Mouse (Mus musculus) heart, postnatal 36 days (tissue): ENCODE measurements at regions not wholly inside any gene's neighbourhood (a gene's known extent, or its start where the extent isn't known, plus 50 kb on each side); places are given as distances from the start of the nearest gene placed in this dataset.

Experiments used
- DNase-seq, 2 experiments: peaks; one replicate each; pipeline ENCODE4 v3.0.0; 2021 to 2022
- intact Hi-C: fragments of 180-260 bp; cut with DNase I; formaldehyde crosslinking; loops from one replicate; pipeline ENCODE4 v1.15.1; 2025

DNA sequence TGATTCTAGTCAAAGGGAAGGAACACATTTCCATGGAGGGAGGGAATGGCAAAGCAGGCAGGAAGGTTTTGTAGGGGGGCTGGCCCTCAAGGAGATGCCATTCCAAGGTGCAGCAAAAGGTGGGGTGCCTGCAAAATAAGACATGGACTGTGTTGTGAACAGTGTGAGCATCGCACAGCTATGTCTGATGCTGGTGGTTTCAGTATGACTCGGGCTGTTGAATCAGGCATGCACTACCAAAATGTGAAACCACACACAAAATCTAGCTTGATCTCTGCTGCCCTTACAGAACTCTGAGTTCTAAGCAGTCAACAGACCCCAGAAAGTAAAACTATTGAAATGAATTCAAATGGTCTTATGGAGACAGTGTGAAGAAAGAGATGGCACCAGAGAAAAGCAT, 339.7 kb downstream of the Zfp619 start:
- intact Hi-C loops = no loop called here
- no peak for DNase-seq

GRCm38 (mm10) chr7:39862835-39863234, 345.3 kb downstream of the Zfp619 start:
- no peak for DNase-seq
- intact Hi-C loops = no loop called here

DNA sequence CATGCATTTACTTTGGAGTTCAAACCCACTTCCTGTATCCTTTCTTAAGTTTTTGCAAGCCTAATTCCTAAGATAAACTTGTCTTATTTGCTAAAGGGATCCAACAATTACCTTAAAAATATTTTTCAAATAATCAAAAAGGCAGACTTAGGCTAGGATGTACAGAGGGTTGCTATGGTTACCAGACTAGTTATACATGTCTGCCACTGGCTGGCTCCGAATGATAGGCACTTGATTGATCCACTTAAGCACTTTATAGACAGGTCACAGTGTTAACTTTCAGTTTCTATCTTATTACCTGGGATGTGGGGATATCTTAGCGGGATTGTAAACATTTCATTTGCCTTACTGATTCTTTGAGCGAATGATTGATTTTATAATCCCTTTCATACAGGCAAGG, 346.6 kb downstream of the Zfp619 start:
- intact Hi-C loops = no loop called here

GRCm38 (mm10) chr7:39864781-39865180, 347.2 kb downstream of the Zfp619 start:
- intact Hi-C loops = no loop called here
- no peak for DNase-seq

More for the DNA sequence above, 346.6 kb downstream of the Zfp619 start:
- no peak for DNase-seq

- DNase-seq = peak in 1 of 2 experiments; percentile 3
- intact Hi-C loops = no loop called here
Measured at GRCm38 (mm10) chr7:39866674-39867428, 349.3 kb downstream of the Zfp619 start.

- intact Hi-C loops = no loop called here
- DNase-seq = no peak
Measured at GRCm38 (mm10) chr7:39867451-39867850, 349.9 kb downstream of the Zfp619 start.

GRCm38 (mm10) chr7:39882113-39882512, 364.5 kb downstream of the Zfp619 start:
- DNase-seq = no peak
- intact Hi-C loops = no loop called here

DNA sequence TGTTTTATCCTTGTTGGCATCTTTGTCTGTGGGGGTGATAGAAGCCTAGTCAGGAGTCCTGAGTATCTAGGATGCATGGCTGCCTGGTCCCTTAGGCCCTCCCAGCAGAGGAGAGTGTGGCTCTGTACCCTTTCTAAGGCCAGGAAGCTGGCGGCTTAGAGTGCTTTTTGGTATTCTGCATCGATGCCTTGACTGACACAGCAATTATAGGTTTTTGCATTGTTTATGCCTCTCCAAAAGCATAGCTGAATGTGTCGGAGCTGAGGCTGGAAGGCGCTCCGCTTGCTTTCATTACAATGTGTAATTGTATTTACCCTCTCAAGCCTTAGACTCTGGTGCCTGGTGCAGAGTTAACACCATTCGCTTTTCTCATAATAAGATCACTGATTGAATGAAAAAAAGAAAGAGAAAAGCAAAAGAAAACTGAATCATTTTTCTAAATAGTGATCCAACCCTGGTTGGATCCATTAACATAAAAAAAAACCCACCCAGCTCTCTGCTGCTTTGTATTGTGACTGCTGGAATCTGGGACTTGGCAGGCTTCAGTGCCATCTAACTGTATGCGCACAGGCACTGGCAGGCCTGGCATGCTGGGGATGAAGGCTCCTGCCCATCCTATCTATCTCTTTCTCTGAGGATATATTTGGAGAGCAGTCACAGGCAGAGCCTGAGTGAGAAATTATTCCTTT, 376.8 kb downstream of the Zfp619 start:
- no peak for DNase-seq
- intact Hi-C loops = no loop called here

GRCm38 (mm10) chr7:39896918-39897317, 379.4 kb downstream of the Zfp619 start:
- intact Hi-C loops = no loop called here
- no peak for DNase-seq

DNA sequence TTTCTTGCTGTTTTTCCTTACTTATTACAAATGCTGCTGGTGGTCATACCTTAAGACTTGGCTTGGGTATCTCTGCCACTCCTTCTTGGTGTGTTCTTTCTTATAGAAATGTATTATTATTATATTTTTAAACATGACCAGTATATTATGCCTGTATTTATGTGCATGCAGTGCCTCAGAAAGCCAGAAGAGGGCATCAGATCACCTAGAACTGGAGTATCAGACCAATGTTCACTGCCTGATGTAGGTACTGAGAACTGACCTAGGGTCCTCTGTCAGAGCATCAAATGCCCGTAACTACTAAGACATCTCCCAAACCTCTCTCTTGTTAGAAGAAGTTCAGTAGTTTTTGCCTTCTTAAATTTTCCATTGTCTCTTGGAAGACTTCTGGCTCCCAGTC, 380.7 kb downstream of the Zfp619 start:
- no peak for DNase-seq
- intact Hi-C loops = no loop called here

DNA sequence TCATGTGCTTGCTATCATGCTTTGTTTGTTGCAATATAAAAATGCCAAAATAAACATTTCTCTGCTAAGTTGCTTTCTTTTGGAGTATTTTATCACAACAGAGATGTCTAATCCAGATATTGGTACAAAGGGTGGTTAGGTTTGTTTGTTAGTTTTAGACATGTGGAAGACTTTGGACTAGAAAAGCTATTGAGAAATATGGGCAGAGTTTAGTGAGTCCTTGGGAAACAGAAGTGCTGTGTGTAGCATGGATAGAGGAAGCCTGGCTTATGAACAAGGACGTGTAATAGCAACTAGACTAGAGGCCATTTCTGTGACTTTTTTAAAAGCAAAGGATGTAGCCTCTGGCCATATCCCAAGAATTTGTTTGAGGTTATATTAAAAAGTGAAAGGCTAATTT, 416.4 kb downstream of the Zfp619 start:
- DNase-seq = no peak

DNA sequence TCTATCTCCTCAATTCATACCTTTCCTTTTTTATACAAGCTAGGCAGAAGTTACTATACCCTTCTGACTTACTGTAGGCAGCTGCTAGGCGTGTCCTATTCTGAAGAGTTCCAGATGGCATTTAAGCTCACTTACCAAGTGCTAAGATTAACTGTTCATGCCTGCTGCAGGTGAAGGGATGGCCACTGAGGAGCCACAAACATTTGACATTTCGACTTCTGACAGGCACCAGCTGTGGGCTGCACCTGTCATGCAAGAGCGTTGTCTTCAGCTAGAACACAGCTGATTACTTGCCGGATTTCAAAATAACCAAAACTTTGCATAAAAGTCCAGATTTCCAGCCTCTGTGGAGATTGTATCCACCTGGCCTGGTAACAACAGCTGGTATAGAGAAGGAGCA, 419.7 kb downstream of the Zfp619 start:
- no peak for DNase-seq
- intact Hi-C loops = no loop called here

More for the DNA sequence above, 416.4 kb downstream of the Zfp619 start:
- intact Hi-C loops = no loop called here

GRCm38 (mm10) chr7:39942262-39942900, 424.8 kb downstream of the Zfp619 start:
- DNase-seq = no peak
- intact Hi-C loops = no loop called here

GRCm38 (mm10) chr7:39954110-39954509, 436.5 kb downstream of the Zfp619 start:
- no peak for DNase-seq
- intact Hi-C loops = no loop called here

DNA sequence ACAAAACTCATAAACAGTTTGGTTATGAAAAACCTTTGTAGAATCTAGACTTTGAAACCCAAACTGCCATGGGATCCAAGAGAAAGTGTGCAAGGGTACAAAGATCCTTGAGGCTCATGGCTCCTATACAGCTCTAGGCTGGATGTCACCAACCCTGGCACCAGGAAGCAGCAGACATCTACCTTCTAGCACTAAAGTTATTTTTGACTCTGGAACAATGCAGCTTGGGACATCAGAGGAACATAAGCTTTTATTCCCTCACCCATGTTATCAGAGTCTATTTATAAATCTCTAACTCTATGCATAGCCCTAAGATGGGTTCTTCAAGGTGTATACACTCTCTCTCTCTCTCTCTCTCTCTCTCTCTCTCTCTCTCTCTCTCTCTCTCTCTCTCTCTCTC, 437.4 kb downstream of the Zfp619 start:
- no peak for DNase-seq
- intact Hi-C loops = no loop called here

- intact Hi-C loops = no loop called here
- no peak for DNase-seq
Measured at GRCm38 (mm10) chr7:39978121-39978520, 460.6 kb downstream of the Zfp619 start.

GRCm38 (mm10) chr7:39981647-39982046, 464.1 kb downstream of the Zfp619 start:
- no peak for DNase-seq
- intact Hi-C loops = no loop called here
